Mouse (Mus musculus) liver, postnatal 0 days (tissue): ENCODE measurements around the gene Cdh15.
A peak's percentile ranks its signal among the peaks of the same experiment; 100 is the strongest.

Experiments
- CTCF ChIP-seq: sonication (generic); IDR thresholded peaks from 2 replicates; pipeline ENCODE4 v1.5.1; 2016; ENCODE audit warnings: antibody characterized with exemption, low read depth
- EP300 ChIP-seq: IDR thresholded peaks from 2 replicates; pipeline ENCODE4 v1.6.1; 2016; ENCODE audit warnings: antibody characterized with exemption, low read depth, mild to moderate bottlenecking

- TF ChIP-seq EP300 (no peak), CTCF (peak; percentile 59)
Observed at GRCm38 (mm10) chr8:122865441-122865840, 17.7 kb downstream of the Cdh15 start.
